Mouse (Mus musculus) G1E-ER4 (cell line): Measurements from ENCODE around the gene Cbarp. TPM values are rescaled to one million over a fixed set of nuclear protein-coding genes. Genes with fewer than 3 reads are reported as not detected.

Source experiments
- GATA1 ChIP-seq: IDR thresholded peaks from one replicate; pipeline ENCODE4 v1.8.0; 2012; ENCODE audit warnings: low read length, inconsistent platforms
- polyA plus RNA-seq: library from polyadenylated mRNA; stranded (reverse); fragments of >175 nt; gene quantifications from 2 replicates; pipeline ENCODE4 v1.2.3, GENCODE M21; 2012

The Cbarp gene
- polyA plus RNA-seq, 1 experiment = 59.0 TPM

- no peak for TF ChIP-seq GATA1
These were observed 7.3 kb downstream of the Cbarp start for GRCm38 (mm10) chr10:80133226-80133849.

DNA sequence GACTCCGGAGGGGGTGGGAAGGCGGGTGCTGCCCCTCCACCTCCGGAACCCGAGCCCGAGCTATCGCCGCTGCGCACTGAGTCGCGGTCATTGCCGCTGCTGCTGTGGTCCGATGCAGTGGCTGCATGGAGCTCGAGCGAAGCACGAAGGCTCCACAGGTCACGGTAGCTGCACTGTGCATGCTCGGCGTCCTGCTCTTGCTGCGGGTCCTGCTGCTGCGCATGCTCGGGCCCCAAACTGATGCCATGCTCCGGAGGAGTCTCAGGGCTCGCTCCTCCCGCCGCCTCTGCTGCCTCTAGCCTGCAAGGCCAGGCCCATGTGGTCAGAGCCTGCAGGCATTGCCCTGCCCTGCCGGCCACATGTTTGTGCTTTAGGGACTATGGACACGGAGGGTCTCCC, 8.7 kb downstream of the Cbarp start:
- TF ChIP-seq GATA1 = no peak

DNA sequence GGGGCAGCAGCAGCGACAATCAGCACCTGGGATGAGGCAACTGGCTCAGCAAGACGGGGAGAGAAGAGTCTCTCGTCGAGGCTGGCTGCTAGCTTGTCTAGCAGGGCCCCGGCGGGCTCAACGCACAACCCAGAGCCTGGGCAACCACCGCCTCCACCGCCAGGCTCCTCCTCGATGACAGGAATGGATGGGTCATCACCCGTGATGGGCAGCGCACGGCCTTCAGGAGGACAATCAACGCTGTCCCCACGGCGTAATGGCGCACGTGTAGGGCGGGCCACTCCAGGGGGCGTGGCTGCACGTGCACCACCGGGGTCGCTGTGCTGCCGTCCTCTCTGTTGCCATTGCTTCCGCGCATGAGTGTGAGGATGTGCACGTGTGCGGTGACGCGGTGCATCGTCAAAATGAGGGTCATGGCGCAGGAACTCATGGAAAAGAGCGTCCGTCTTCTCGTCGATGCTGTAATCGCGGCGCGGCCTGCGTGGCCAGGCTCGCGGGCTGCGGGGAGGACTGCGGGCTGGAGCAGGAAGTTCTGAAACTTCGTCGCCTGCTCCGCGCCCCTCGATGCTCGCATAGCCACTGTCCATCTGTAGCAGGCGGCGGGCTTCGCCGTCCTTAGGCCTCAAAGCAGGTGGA, 9.2 kb downstream of the Cbarp start:
- TF ChIP-seq GATA1 = no peak

DNA sequence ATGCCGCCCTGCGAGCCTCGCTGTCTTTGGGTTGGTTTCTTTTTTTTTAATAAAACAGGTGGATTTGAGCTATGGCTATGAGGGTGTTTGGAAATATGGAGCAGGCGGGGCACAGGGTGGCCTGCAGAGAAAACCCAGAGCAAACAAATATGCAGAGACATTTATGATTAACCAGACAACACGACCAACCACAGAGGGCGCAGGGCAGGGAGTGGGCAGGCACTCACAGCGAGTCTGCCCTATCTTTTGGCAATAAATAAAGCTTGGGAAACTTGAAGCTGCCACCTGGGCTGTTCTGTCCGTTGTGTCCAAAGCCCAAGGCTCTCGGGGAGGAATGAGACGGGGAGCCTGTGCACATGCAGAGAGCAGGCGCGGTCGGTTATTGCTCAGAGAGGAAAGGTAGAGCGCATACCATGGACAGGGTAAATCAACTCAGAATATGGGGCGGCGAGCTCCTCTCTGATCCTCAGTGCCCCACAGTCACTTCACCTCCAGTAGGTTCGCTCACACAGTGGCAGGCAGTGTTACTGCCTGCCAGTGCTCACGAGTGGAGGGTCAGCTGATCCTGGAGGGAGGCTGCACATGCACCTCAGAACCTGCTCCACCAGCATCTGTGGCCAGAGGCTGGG, 10.1 kb downstream of the Cbarp start:
- no peak for TF ChIP-seq GATA1

DNA sequence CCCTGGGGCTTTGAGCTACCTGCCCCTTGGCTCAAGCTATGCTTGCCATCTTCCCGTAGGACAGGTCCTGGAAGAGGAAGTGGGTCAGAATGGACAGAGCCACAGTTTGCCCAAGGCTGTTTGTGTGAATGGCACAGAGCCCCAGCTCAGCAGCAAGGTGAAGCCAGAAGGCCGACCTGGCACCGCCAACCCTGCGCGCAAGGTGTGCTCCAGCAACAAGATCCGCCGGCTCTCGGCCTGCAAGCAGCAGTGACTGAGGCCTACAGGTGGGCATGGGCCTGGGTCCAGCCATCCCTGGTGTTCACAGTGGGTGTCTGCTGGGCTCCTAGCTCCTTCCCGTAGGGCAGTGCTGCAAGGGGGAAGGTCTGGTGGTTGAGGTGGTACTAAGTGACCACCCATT, 10.8 kb downstream of the Cbarp start:
- TF ChIP-seq GATA1 = no peak

GRCm38 (mm10) chr10:80127920-80128319, 12.7 kb downstream of the Cbarp start:
- no peak for TF ChIP-seq GATA1

DNA sequence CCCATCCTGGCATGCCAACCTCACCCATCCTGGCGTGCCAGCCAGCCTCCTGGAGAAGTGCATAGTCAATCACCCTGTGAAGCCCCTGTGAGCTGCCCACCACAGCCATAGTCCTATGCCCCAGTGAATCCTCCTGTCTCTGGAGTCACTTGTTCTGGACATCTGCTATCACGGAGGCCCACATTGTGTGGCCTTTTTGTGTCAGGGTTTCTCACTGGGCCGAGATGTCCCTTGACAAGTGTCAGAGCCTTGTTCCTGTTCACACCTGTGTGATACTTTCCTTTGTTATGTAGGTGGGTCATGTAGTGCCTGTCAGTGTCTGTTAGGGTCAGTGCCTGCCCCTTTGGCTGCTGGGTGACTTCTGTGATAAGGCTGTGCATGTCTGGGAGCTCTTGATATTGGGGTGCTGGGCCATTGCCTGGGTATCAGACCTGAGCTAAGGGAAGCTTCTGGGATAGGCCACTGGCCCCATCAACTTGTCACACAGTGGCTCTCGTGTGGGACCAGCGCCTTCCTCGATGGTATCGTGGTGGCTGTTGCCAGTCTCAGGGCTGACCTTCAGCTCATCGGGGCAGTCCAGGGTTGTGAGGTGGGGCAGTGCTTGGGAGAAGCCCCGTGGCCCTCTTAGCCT, 16.6 kb downstream of the Cbarp start:
- no peak for TF ChIP-seq GATA1

GRCm38 (mm10) chr10:80121639-80122038, 19.0 kb downstream of the Cbarp start:
- no peak for TF ChIP-seq GATA1

GRCm38 (mm10) chr10:80120146-80120545, 20.5 kb downstream of the Cbarp start:
- TF ChIP-seq GATA1 = no peak

- TF ChIP-seq GATA1 = no peak
These were observed 22.1 kb downstream of the Cbarp start for GRCm38 (mm10) chr10:80118552-80118951.

GRCm38 (mm10) chr10:80117736-80118135, 22.9 kb downstream of the Cbarp start:
- no peak for TF ChIP-seq GATA1

GRCm38 (mm10) chr10:80116927-80117691, 23.5 kb downstream of the Cbarp start:
- TF ChIP-seq GATA1 = no peak

- no peak for TF ChIP-seq GATA1
These were observed 24.1 kb downstream of the Cbarp start for GRCm38 (mm10) chr10:80116563-80116926.

- TF ChIP-seq GATA1 = no peak
These were observed 24.7 kb downstream of the Cbarp start for GRCm38 (mm10) chr10:80115944-80116335.

DNA sequence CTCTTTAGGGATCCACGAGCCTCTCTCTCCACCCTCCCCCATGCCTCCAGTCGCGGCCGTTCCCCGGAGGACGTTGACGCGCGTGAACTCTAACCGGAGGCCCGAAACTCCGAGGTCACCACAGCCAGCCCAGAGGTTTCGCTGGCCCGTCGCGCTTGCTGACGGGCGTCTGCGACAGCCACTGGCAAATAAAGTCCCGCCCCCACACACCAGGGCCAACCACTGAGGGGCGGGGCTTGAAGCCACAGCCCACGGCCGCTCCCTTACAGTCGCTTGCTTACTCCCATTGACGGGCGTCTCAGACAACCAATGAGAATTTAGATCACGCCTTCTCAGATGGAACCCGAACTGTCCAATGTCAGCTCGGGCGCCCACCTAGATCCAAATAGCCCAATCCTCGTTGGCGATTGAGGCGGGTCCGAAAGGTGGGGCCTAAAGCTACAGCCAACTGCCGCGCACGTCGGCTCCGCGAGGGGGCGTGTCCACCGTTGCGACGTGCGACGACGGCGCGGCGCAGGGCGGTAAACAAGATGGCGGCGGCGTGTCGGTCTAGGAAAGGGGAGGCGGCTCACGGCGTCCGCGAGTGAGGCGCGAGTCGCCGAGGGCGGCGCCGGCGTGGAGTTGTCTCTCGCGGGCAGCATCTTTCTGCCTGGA, 25.2 kb downstream of the Cbarp start, which contains the start of gene Stk11:
Gene Stk11 (plus strand): TSS at position 514 of the 654 bp plus-strand sequence.
- no peak for TF ChIP-seq GATA1
